Mouse (Mus musculus) MEL (cell line): Measurements from ENCODE around the gene Actg1. TPM values are rescaled to one million over a fixed set of nuclear protein-coding genes. Genes with fewer than 3 reads are reported as not detected.

ENCODE experiments used
- DNase-seq: peaks from one replicate; pipeline ENCODE4 v3.0.0; 2011; ENCODE audit warnings: low read depth, low spot score
- H3K27ac ChIP-seq: 2 replicates; pipeline ENCODE4 v1.5.1; 2012; ENCODE audit warnings: low read depth, mild to moderate bottlenecking, control low read depth, low read length, moderate library complexity; ENCODE audit not compliant: control insufficient read depth
- H3K27me3 ChIP-seq, 2 experiments: fragments of 150-350 bp in 1 of 2; sonication (generic) in 1 of 2; 2 replicates each; pipeline ENCODE4 v1.6.1; 2012; ENCODE audit warnings: low read length in 2 of 2, mild to moderate bottlenecking in 2 of 2, improper control_type of control experiment in 1 of 2, moderate library complexity in 1 of 2; ENCODE audit not compliant: insufficient read depth in 2 of 2, control insufficient read depth in 1 of 2
- H3K36me3 ChIP-seq, 2 experiments: 2 replicates each; pipeline ENCODE4 v1.6.1; 2012 to 2014; ENCODE audit warnings: low read length in 2 of 2, improper control_type of control experiment in 1 of 2, inconsistent platforms in 1 of 2, mild to moderate bottlenecking in 1 of 2; ENCODE audit not compliant: insufficient read depth in 2 of 2, control insufficient read depth in 1 of 2
- H3K4me1 ChIP-seq, 2 experiments: fragments of 150-350 bp in 1 of 2; sonication (generic) in 1 of 2; 2 replicates each; pipeline ENCODE4 v1.6.1; 2012; ENCODE audit warnings: low read length in 2 of 2, improper control_type of control experiment in 1 of 2, mild to moderate bottlenecking in 1 of 2; ENCODE audit not compliant: insufficient read depth in 2 of 2, control insufficient read depth in 1 of 2
- H3K4me3 ChIP-seq, 2 experiments: fragments of 150-350 bp in 1 of 2; sonication (generic) in 1 of 2; 2 replicates each; pipeline ENCODE4 v1.5.1; 2012; ENCODE audit warnings: low read depth in 2 of 2, low read length in 2 of 2, mild to moderate bottlenecking in 2 of 2, moderate library complexity in 2 of 2, control low read depth in 1 of 2, improper control_type of control experiment in 1 of 2; ENCODE audit not compliant: control insufficient read depth in 1 of 2, insufficient read depth in 1 of 2
- H3K79me2 ChIP-seq: 2 replicates; pipeline ENCODE4 v1.6.1; 2012; ENCODE audit warnings: mild to moderate bottlenecking, low read length, moderate library complexity; ENCODE audit not compliant: control insufficient read depth, poor library complexity, insufficient read depth
- H3K9ac ChIP-seq: 2 replicates; pipeline ENCODE4 v1.6.1; 2012; ENCODE audit warnings: low read depth, mild to moderate bottlenecking, control low read depth, low read length, moderate library complexity; ENCODE audit not compliant: control insufficient read depth, poor library complexity, severe bottlenecking
- H3K9me3 ChIP-seq: fragments of 150-350 bp; sonication (generic); replicated peaks from 2 replicates; pipeline ENCODE4 v1.6.1; 2012; ENCODE audit warnings: mild to moderate bottlenecking, low read length, improper control_type of control experiment, moderate library complexity; ENCODE audit not compliant: insufficient read depth
- CHD2 ChIP-seq: IDR thresholded peaks from 2 replicates; pipeline ENCODE4 v1.6.1; 2011; ENCODE audit warnings: low read length, improper control_type of control experiment
- HCFC1 ChIP-seq: IDR thresholded peaks from 2 replicates; pipeline ENCODE4 v1.6.1; 2012; ENCODE audit warnings: low read depth, mild to moderate bottlenecking, inconsistent platforms, low read length, improper control_type of control experiment, moderate library complexity
- KAT2A ChIP-seq: conservative IDR thresholded peaks from 2 replicates; pipeline ENCODE4 v1.6.1; 2012; ENCODE audit warnings: low read depth, low read length, improper control_type of control experiment, inconsistent platforms
- MAFK ChIP-seq: IDR thresholded peaks from 2 replicates; pipeline ENCODE4 v1.6.1; 2011; ENCODE audit warnings: low read depth, mild to moderate bottlenecking, low read length, improper control_type of control experiment, borderline replicate concordance
- MXI1 ChIP-seq: IDR thresholded peaks from 2 replicates; pipeline ENCODE4 v1.6.1; 2011; ENCODE audit warnings: mild to moderate bottlenecking, low read depth, low read length, improper control_type of control experiment
- MYC ChIP-seq: IDR thresholded peaks from 2 replicates; pipeline ENCODE4 v1.6.1; 2011; ENCODE audit warnings: low read depth, mild to moderate bottlenecking, low read length, improper control_type of control experiment, moderate library complexity
- POLR2A ChIP-seq, 2 experiments: IDR thresholded peaks; 2 replicates each; pipeline ENCODE4 v1.6.1; 2011 to 2012; ENCODE audit warnings: low read length in 2 of 2, mild to moderate bottlenecking in 2 of 2, control low read depth in 1 of 2, improper control_type of control experiment in 1 of 2, low read depth in 1 of 2, moderate library complexity in 1 of 2; ENCODE audit not compliant: control insufficient read depth in 1 of 2, insufficient read depth in 1 of 2, poor library complexity in 1 of 2
- POLR2AphosphoS2 ChIP-seq: IDR thresholded peaks from 2 replicates; pipeline ENCODE4 v1.6.1; 2011; ENCODE audit warnings: low read length, improper control_type of control experiment
- RAD21 ChIP-seq: IDR thresholded peaks from 2 replicates; pipeline ENCODE4 v1.6.1; 2011; ENCODE audit warnings: mild to moderate bottlenecking, low read depth, low read length, improper control_type of control experiment
- SIN3A ChIP-seq: IDR thresholded peaks from 2 replicates; pipeline ENCODE4 v1.6.1; 2012; ENCODE audit warnings: low read length, improper control_type of control experiment, inconsistent platforms
- UBTF ChIP-seq: IDR thresholded peaks from 2 replicates; pipeline ENCODE4 v1.6.1; 2012; ENCODE audit warnings: low read depth, mild to moderate bottlenecking, inconsistent platforms, low read length, improper control_type of control experiment, moderate library complexity, borderline replicate concordance; ENCODE audit not compliant: insufficient read depth
- USF1 ChIP-seq: IDR thresholded peaks from 2 replicates; pipeline ENCODE4 v1.6.1; 2014; ENCODE audit warnings: low read depth, mild to moderate bottlenecking, inconsistent platforms, low read length, improper control_type of control experiment, moderate library complexity
- ZC3H11A ChIP-seq: IDR thresholded peaks from 2 replicates; pipeline ENCODE4 v1.6.1; 2012; ENCODE audit warnings: low read depth, mild to moderate bottlenecking, inconsistent platforms, low read length, improper control_type of control experiment
- ZKSCAN1 ChIP-seq: IDR thresholded peaks from 2 replicates; pipeline ENCODE4 v1.6.1; 2012; ENCODE audit warnings: low read depth, mild to moderate bottlenecking, inconsistent platforms, low read length, improper control_type of control experiment, moderate library complexity
- ZNF384 ChIP-seq: IDR thresholded peaks from 2 replicates; pipeline ENCODE4 v1.6.1; 2012; ENCODE audit warnings: low read depth, mild to moderate bottlenecking, inconsistent platforms, low read length, improper control_type of control experiment
- polyA plus RNA-seq, 2 experiments: library from polyadenylated mRNA; stranded (reverse) in 1 of 2; unstranded in 1 of 2; fragments of >175 nt in 1 of 2; fragments of >200 nt in 1 of 2; gene quantifications; 2 replicates each; pipeline versions ENCODE4 v1.2.1 to v1.2.4; 2012; ENCODE audit warnings: low replicate concordance in 2 of 2, low read depth in 1 of 2; ENCODE audit not compliant: insufficient read length in 2 of 2, insufficient read depth in 1 of 2, missing spikeins in 1 of 2
- total RNA-seq: library from RNA; depleted of rRNA; stranded (reverse); fragments of 300-350 nt; gene quantifications from 2 replicates; pipeline ENCODE4 v1.2.3, GENCODE M21; 2012

Gene Actg1
- total and polyA plus RNA-seq, 3 experiments, result 899 to 1,784 (median 1,328) TPM

- no peak for DNase-seq
- Histone ChIP-seq H3K4me3 (no peak overlapping the region), H3K27ac (no peak overlapping the region), H3K36me3 (peaks cover 0 to 15% of the 10 kb centered on the region in 2 experiments; a peak in 2 of 4 replicates), H3K4me1 (peaks cover 3 to 28% of the 10 kb centered on the region in 2 experiments; a peak in 3 of 4 replicates), H3K27me3 (no peaks in the 10 kb centered on the region), H3K79me2 (no peaks in the 10 kb centered on the region; the same call in 1 of the 2 replicates), H3K9ac (no peak overlapping the region), H3K9me3 (no peaks in the 10 kb centered on the region)
- TF ChIP-seq USF1 (no peak), MAFK (no peak), UBTF (no peak), POLR2A (IDR thresholded peaks at IDR 0.05; ENCODE audit: control insufficient read depth in 1 of 2, insufficient read depth in 1 of 2, low read depth in 1 of 2, low read length in 2 of 2, poor library complexity in 1 of 2) (no peak)
These were observed 45.2 kb downstream of the Actg1 start for GRCm38 (mm10) chr11:120303119-120303518.

GRCm38 (mm10) chr11:120299484-120299883 lies 48.9 kb downstream of the Actg1 start:
- TF ChIP-seq MXI1, result no peak
- no peak for TF ChIP-seq POLR2AphosphoS2
- TF ChIP-seq KAT2A, result no peak
- no peak for TF ChIP-seq SIN3A
- TF ChIP-seq HCFC1, result no peak
- no peak for TF ChIP-seq MYC
- no peak for TF ChIP-seq RAD21
- TF ChIP-seq ZKSCAN1, result no peak
- TF ChIP-seq ZC3H11A, result no peak
- no peak for TF ChIP-seq CHD2
- H3K9ac ChIP-seq, result no peak overlapping the region
- peaks cover 0 to 12% of the 10 kb centered on the region in 2 experiments; a peak in 2 of 4 replicates for H3K36me3 ChIP-seq
- H3K27me3 ChIP-seq, result peaks cover 0 to 2% of the 10 kb centered on the region in 2 experiments; a peak in 3 of 4 replicates
- no peak overlapping the region for H3K4me3 ChIP-seq
- no peaks in the 10 kb centered on the region for H3K9me3 ChIP-seq
- no peak for DNase-seq
- no peaks in the 10 kb centered on the region for H3K79me2 ChIP-seq
- peaks cover 3 to 15% of the 10 kb centered on the region in 2 experiments; a peak in 3 of 4 replicates for H3K4me1 ChIP-seq
- no peak overlapping the region for H3K27ac ChIP-seq

- H3K4me1 ChIP-seq, result peaks cover 0 to 6% of the 10 kb centered on the region in 2 experiments; a peak in 2 of 4 replicates
- H3K9ac ChIP-seq, result no peak overlapping the region
- no peak overlapping the region for H3K4me3 ChIP-seq
- peak; percentile 81 for TF ChIP-seq ZKSCAN1
- TF ChIP-seq ZNF384, result no peak
- H3K79me2 ChIP-seq, result no peaks in the 10 kb centered on the region
- DNase-seq, result no peak
- peaks cover 0 to 4% of the 10 kb centered on the region in 2 experiments; a peak in 2 of 4 replicates for H3K36me3 ChIP-seq
- peaks cover 0 to 4% of the 10 kb centered on the region in 2 experiments; a peak in 3 of 4 replicates for H3K27me3 ChIP-seq
- no peak overlapping the region for H3K27ac ChIP-seq
- no peaks in the 10 kb centered on the region for H3K9me3 ChIP-seq
These were observed 49.8 kb downstream of the Actg1 start for GRCm38 (mm10) chr11:120298441-120299141.
